Mouse (Mus musculus): Measurements from ENCODE around the gene Aplp1. TPM values are rescaled to one million over a fixed set of nuclear protein-coding genes. Genes with fewer than 3 reads are reported as not detected.
A peak's percentile ranks its signal among the peaks of the same experiment; 100 is the strongest.

Aplp1 gene
- total RNA-seq, 2 experiments from 2014 or later, result 23.5 to 28.6 TPM

DNA sequence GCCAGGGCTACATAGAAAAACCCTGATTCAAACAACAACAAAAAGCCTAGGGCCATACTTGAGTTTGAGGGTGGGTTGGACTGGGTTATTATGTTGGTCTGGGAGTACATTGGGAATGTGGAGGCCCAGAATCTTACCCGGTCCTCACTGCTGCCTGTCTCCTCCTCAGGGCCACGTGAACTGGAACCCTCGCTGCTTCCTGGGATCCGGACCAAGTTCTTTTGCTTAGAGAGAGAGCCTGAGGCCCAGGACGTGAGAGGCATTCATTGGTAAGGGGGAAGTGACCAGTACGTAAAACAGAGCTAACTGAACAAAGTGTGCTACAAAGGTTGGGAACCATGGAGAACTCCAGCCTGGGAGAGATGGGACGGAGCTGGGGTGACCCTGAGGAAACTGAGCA lies 4.9 kb upstream of the Aplp1 start:
- DNase-seq, result no peak

DNA sequence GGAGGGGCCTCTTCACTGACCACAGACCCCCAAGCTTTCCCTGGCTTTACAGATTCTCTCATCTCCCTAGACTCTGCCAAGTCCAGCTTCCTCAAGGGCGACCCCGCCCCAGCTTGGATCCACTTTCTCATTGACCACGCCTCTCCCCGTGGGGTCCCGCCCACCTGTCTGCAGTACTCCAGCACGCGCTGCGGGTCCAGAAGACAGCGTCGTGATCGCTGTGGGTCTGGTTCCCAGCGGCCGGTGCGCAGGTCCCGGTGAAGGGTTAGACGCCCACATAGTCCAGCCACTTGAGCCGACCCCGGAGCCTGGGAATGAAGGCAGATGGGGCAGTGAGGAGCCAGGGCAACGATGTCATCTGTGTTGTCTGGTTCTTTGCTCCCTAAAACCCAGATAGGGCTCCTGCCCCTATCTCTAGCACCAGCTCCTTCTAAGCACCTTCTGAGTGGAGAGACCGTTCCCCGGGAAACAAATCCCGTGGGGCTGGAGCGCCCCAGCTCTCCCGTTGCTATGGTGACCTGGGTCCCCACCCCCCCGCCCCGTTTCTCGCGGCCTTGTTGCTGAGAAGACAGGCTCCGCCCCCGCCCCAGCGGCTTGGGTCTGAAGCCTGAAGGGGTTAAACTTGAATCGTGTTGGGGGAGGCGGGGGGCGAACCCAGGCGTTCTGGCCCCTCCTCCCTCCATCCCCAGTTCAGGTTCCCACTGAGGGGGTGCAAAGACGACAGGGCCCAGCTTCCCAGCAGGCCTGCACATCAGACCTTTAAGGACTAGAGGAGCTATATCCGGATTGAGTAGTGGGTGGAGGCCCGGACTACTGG lies 973 bp downstream of the Aplp1 start:
- DNase-seq, result peak; percentile 74

DNA sequence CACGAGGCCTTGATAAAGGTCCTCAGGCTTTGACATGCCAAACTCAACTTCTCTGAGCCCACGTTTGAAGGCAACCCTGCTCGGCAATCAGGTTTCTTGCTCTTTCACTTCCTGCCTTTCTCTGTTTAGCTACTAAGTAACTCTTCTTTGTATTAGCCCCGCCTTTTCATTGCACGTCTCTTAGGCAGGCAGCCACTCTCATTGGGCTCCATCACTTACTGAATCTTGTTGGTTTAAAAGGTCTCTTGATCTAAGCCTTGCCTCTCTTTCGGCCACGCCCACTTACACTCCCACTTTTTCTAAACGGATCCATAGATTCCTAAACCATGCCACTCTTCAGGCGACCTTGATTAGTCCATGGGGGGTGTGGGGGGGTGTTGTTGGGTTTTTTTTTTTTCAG lies 1.6 kb downstream of the Aplp1 start:
- no peak for DNase-seq

DNA sequence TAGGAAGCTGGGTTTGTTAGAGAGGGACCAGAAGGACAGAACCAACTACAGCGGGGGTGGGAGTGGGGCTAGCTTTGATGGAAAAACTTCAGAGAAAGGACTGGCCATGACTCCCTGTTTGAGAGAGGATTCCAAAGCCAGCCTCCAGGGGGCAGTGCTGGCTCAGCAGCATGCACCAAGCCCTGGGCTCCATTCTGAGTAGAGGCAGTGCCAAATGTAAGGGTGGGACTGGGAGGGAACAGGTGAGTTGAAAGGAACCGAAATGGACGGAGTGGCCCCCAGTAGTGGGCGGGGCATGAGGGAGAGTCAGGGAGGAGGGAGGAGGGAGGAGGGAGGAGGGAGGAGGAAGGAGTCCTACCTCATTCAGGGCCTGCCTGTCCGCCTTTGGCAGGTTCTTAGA lies 4.6 kb downstream of the Aplp1 start:
- DNase-seq, result peak; percentile 63 to 73

- DNase-seq, result no peak
Measured at GRCm38 (mm10) chr7:30439734-30440133, 5.6 kb downstream of the Aplp1 start.

GRCm38 (mm10) chr7:30436879-30437278 lies 8.5 kb downstream of the Aplp1 start:
- DNase-seq, result no peak

DNA sequence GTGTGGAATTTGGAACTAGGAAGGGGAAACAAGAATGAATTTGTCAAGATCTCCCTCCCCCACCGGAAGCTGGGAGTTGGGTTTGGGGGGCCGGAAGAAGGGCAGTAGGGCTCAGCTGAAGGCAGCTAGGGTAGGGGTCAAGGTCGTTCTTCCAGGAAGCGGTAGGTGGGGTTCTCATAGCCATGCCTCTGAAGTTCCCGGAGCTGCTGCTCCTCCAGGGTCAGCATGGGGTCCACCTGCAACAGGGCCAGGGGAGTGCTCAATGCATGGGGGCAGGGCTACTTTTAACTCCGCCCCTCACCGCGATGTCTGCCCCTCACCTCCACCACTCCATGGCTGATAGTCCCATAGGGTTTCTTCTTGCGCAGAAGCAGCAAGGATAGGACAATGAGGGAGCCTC lies 10.2 kb downstream of the Aplp1 start:
- DNase-seq, result no peak

- no peak for DNase-seq
Measured at GRCm38 (mm10) chr7:30434701-30435100, 10.6 kb downstream of the Aplp1 start.

- DNase-seq, result peak; percentile 82 to 85
Measured at GRCm38 (mm10) chr7:30434238-30434637, 11.1 kb downstream of the Aplp1 start.

- peak; percentile 68 to 78 for DNase-seq
Measured at GRCm38 (mm10) chr7:30431793-30432192, 13.5 kb downstream of the Aplp1 start.

- DNase-seq, result no peak
Measured at GRCm38 (mm10) chr7:30430191-30430590, 15.1 kb downstream of the Aplp1 start.

- DNase-seq, result no peak
Measured at GRCm38 (mm10) chr7:30429327-30429726, 16.0 kb downstream of the Aplp1 start.

DNA sequence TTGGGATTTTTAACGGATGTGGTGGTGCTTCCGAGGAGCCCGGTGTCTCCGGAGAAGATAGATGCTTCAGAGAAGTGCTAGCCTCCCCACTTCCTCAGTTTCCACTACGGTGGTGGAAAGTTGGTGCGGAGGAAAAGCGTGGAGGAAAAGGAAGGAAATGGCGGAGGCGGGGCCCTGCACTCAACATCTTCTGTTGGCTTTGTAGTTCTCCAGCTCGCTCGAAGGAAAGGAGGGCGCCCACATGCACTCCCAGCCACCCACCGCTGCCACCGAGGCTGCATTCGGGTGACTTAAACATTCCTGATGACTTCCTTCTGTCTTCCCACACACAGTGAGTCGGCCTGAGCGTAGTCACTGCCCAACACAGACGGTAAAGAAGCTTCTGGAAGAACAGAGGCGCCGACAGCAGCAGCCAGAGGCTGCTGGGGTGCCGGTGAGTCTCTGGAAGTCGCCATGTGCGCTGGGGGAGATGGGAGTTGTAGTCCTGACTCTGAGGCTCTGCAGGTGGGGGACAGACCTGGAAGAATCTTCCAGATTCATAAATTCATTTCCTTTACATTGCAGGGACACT lies 22.2 kb downstream of the Aplp1 start:
- no peak for DNase-seq

GRCm38 (mm10) chr7:30422560-30422959 lies 22.8 kb downstream of the Aplp1 start:
- DNase-seq, result no peak

- peak; percentile 92 for DNase-seq
Measured at GRCm38 (mm10) chr7:30421890-30422435, 23.4 kb downstream of the Aplp1 start.

DNA sequence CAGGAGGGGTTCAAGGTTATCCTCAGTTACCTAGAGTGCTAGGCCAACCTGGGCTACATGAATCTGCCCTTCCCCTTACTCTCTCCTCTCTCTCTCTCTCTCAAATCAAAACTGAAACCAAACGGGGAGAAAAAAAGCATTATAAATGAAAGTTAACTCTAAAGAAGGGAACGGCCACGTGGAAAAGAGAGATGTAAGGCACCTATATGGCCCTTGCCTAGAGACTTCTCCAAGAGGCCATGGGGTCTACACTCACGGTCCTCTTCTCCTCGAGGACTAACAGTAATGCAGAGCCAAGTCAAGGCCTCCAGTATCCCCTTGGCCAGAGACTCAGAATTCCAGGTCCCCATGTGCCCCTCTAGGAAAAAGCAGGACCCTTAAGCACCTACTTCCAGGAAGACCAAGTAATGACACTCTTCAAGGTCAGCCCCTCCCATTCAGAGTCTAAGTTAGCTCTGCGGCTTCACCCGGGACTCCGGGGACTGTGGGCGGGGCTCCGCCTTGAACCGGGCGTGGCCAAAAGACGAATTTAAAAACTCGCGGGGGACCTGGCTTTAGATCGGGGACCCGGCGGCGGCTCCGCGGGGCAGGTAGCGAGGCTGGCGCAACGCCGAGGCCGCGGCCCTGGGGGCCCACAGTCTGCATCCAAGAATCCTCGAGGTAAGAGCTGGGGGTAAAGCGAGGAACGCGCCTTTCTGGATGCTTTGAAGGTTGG lies 24.0 kb downstream of the Aplp1 start, which contains the start of gene Nfkbid:
Gene Nfkbid, plus strand, starts transcription at position 558 of the 715 bp plus-strand sequence.
- DNase-seq, result peak; percentile 84 to 90

GRCm38 (mm10) chr7:30420673-30421072 lies 24.7 kb downstream of the Aplp1 start:
- no peak for DNase-seq

DNA sequence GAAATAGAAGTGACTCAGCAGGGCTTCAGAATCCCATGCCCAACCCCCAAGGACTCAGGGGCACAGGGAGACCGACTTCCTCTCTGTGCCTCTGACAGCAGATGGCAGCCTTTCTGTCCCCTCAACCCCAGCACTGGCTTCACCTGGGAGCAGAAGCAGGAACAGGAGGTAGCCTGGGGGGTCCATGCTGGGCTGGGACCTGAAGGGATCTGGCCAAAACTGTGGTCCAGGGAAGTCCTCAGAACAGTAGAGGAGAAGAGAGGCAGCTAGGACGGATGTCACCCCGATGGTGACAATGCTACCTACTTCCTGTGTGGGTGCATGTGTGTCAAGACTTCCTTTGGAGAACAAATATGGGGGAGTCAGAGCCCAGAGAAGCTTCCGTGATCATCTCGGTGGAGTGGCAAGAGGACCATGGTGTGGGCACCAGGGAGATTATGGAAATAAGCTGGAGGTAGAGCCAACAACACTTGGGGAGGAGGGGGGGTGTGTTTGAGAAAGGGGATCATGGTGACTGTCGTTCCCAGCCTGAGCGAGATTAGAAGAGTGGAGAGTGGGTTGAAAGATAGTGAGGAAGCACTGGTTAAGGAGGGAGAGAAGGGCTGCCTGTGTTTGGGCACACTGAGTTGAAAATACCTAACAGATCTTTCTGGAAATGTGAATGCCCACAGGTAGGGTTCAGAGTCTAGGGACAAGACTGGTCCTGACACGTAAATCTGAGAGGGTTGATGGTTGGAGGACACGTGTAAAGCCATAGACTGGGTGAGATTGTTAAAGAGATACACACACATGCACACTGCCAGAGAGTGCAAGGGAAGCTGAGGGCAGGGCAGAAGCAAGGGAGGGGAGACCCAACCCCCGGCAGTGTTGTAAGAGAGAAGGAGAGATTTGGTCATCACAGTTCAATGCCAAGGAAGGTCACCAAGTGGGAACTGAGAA lies 25.5 kb downstream of the Aplp1 start, which contains the start of gene Hcst:
Gene Hcst, minus strand, starts transcription at position 294 of the 939 bp plus-strand sequence.
- no peak for DNase-seq

DNA sequence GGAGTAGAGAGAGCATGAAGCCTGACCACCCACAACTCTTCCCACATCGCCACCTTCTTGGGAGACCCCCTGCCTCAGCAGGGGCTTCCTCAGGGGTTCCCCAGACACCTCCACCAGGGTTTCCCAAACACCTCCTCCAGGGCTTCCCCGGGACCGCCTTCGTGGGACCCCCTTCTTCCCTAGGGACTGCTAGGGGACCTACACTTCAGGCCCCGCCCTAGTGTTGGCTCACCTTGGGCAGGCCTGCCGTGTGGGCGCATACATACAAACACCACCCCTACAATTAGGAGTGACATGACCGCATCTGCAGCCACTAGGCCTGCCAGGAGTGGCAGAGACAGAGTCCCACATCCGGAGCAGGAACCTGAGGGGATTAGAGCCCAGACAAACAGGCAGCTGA lies 27.5 kb downstream of the Aplp1 start:
- no peak for DNase-seq

GRCm38 (mm10) chr7:30413596-30413995 lies 31.7 kb downstream of the Aplp1 start, which contains the start of gene Tyrobp:
Gene Tyrobp, plus strand, starts transcription at chr7:30413760.
- no peak for DNase-seq

DNA sequence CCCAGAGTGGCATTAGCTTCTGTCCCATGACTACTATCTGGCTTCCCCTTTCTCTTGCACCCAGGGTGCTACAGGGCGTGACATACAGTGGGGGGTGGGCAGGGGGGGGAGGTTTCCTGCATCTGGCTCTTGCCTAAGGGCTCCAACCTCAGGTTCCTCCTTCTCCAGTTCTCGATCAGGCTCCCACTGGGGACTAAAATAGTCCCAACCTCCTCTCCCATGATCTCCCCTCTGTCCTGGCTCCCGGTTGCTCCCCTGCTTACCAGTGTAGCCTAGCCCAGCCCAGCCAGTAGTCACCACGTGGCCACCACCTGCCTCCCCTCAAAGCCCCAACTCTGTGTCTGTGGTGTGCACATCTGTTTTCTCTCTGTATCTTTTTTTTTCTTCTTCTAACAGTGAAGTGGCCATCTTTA lies 32.6 kb downstream of the Aplp1 start:
- no peak for DNase-seq
